Mouse (Mus musculus) G1E (cell line): ENCODE measurements around the gene Ndufb4. TPM values are rescaled to one million over a fixed set of nuclear protein-coding genes. Genes with fewer than 3 reads are reported as not detected.

Source experiments
- ATAC-seq: 2 replicates; pipeline ENCODE4 v1.8.0; 2016; ENCODE audit warnings: mild to moderate bottlenecking; ENCODE audit not compliant: insufficient number of reproducible peaks, poor library complexity, low FRiP score, severe bottlenecking; ENCODE audit errors: extremely low read depth
- DNase-seq: peaks from one replicate; pipeline ENCODE4 v3.0.0; 2012; ENCODE audit warnings: low spot score
- H3K27me3 ChIP-seq: 2 replicates; pipeline ENCODE4 v1.6.1; 2012; ENCODE audit warnings: mild to moderate bottlenecking, low read length, inconsistent platforms; ENCODE audit not compliant: insufficient read depth
- H3K36me3 ChIP-seq: replicated peaks from 2 replicates; pipeline ENCODE3; 2012; ENCODE audit warnings: mild to moderate bottlenecking, inconsistent platforms
- H3K4me1 ChIP-seq: 2 replicates; pipeline ENCODE4 v1.6.1; 2012; ENCODE audit warnings: low read depth, low read length, inconsistent platforms, mixed read lengths; ENCODE audit not compliant: insufficient read depth
- H3K4me3 ChIP-seq: 2 replicates; pipeline ENCODE4 v1.5.1; 2012; ENCODE audit warnings: low read depth, mild to moderate bottlenecking, inconsistent platforms, low read length, moderate library complexity, mixed read lengths
- H3K9me3 ChIP-seq: replicated peaks from 2 replicates; pipeline ENCODE4 v1.6.1; 2012; ENCODE audit warnings: inconsistent platforms
- CTCF ChIP-seq: IDR thresholded peaks from 2 replicates; pipeline ENCODE4 v1.5.1; 2012; ENCODE audit warnings: low read depth, low read length, inconsistent platforms, mixed read lengths
- GATA1 ChIP-seq: IDR thresholded peaks from 2 replicates; pipeline ENCODE4 v1.6.1; 2012; ENCODE audit warnings: borderline replicate concordance, low read length, inconsistent platforms, mixed read lengths
- GATA2 ChIP-seq: IDR thresholded peaks from 2 replicates; pipeline ENCODE4 v1.6.1; 2012; ENCODE audit warnings: low read depth, low read length, inconsistent platforms, borderline replicate concordance
- POLR2AphosphoS5 ChIP-seq: IDR thresholded peaks from 2 replicates; pipeline ENCODE4 v1.6.1; 2012; ENCODE audit warnings: low read depth, low read length, inconsistent platforms; ENCODE audit not compliant: insufficient replicate concordance
- TAL1 ChIP-seq: conservative IDR thresholded peaks from 2 replicates; pipeline ENCODE4 v1.6.1; 2012; ENCODE audit warnings: low read depth, low read length, inconsistent platforms, mixed read lengths
- polyA plus RNA-seq: library from polyadenylated mRNA; stranded (reverse); fragments of >175 nt; gene quantifications from 2 replicates; pipeline ENCODE4 v1.2.3, GENCODE M21; 2012
- total RNA-seq, 2 experiments: library from RNA; stranded (forward) in 1 of 2; stranded (reverse) in 1 of 2; fragments of 200-1000 nt in 1 of 2; fragments of >200 nt in 1 of 2; fragmentation: Nextera tagmentation in 1 of 2; gene quantifications; 2 replicates each; pipeline ENCODE4 v1.2.3; 2014 to 2017

Gene Ndufb4
- total and polyA plus RNA-seq, 3 experiments = 19.0 to 37.1 (median 34.9) TPM

DNA sequence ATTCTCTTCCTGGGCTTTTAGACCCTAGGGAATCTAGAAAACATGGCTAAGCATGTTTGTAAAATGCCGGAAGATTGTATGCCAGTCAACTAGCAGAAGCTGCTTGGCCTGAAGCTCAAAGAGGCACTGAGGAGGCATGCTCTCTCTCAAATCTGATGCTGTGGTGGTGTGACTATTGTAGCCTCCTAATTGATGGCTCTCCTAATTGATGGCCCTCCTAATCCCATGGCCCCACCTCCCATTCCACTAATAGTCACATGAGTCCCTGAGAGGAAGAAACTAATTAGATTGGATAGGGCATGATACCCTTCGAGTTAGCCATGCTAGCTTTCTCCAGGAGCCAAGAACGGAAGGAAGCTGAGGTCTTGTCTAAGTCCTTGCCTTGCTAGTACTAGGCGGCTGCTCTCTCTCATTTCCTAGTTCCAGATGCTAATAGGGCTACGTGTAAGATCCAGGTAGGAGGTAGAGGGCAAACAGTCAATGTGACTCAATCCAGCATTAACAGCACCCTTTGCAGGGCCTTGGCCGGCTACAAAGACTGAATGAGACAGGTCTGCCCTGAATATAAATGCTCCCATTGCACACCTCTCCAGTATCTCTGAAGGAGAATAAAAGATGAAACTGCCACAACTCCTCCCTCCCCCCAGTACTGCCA, 31.8 kb upstream of the Ndufb4 start:
- no peaks in the 10 kb centered on the region for H3K9me3 ChIP-seq
- TF ChIP-seq CTCF (no peak), POLR2AphosphoS5 (no peak), GATA1 (no peak), GATA2 (no peak), TAL1 (no peak)
- H3K27me3 ChIP-seq = peaks cover 9% of the 10 kb centered on the region
- no peak overlapping the region for H3K4me3 ChIP-seq
- no peaks in the 10 kb centered on the region for H3K36me3 ChIP-seq
- DNase-seq (no peak), ATAC-seq (no peak)
- peaks cover 85% of the 10 kb centered on the region for H3K4me1 ChIP-seq

DNA sequence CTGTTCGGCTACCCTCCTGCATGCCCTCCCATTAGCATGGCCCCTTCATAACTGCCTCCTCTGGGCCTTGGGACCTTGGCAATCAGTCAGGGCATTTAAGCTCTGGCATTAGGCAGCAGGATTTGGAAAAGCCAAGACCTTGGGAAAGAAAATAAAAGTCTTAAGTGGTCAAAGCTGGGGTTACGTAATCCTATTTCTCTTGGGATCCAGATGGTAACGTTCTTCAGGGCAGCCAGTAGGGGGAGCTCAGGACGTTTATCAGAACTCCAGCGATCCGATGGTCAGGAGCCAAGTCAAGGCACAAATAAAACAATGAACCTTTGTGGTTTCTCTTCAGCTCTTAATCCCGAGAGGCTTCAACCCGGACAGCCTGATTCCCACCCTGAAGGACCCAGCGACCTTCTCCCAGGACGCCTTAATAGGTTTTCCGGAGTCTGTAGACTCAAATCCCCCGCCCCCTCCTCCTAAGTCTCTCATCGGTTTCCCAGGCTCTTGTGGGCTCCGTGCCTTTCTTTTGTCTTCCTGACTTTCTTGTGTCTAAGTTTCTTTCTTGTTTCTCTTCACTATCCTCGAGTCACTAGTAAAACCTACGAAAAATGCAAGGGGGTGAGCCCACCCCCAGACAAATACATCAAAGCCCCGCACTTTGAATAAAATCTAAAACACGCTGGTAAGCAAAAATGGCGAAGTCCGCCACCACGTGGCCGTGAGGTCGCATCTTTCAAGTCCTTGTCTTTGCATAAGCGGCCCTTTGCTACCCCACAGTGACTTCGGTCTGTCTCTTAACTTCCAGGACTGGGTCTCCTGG, 30.6 kb upstream of the Ndufb4 start:
- Histone ChIP-seq H3K4me1 (peaks cover 78% of the 10 kb centered on the region), H3K4me3 (peak overlapping the region; percentile 27; the same call in 1 of the 2 replicates), H3K27me3 (peaks cover 9% of the 10 kb centered on the region), H3K36me3 (no peaks in the 10 kb centered on the region), H3K9me3 (no peaks in the 10 kb centered on the region)
- no peak for TF ChIP-seq GATA1
- TF ChIP-seq POLR2AphosphoS5 = no peak
- peak; percentile 51; the same call in 1 of the 2 replicates for TF ChIP-seq CTCF
- no peak for TF ChIP-seq TAL1
- DNase-seq (peak; percentile 45), ATAC-seq (no peak)

DNA sequence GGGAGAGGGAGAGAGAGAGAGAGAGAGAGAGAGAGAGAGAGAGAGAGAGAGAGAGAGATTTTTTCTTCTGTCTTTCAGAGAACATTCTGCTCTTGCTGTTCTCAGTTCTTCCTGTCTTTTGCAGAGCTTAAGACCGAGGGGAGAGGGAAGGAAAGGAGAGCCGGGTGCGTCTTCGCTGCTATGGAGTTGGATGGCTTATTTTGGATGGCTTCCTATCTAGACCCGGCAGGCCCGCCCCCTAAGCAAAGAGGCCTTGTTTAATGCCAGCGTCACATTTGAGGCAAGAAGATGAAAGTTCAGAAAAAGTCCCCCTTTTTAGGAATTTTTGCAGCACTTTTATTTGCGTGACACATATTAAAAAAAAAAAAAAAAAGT, 30.0 kb upstream of the Ndufb4 start:
- Histone ChIP-seq H3K4me1 (peaks cover 72% of the 10 kb centered on the region), H3K9me3 (no peaks in the 10 kb centered on the region), H3K27me3 (peaks cover 10% of the 10 kb centered on the region), H3K4me3 (no peak overlapping the region; the same call in 1 of the 2 replicates), H3K36me3 (no peaks in the 10 kb centered on the region)
- no peak for ATAC-seq
- TF ChIP-seq POLR2AphosphoS5 (no peak), TAL1 (no peak), CTCF (no peak), GATA1 (no peak), GATA2 (no peak)
- DNase-seq = no peak

DNA sequence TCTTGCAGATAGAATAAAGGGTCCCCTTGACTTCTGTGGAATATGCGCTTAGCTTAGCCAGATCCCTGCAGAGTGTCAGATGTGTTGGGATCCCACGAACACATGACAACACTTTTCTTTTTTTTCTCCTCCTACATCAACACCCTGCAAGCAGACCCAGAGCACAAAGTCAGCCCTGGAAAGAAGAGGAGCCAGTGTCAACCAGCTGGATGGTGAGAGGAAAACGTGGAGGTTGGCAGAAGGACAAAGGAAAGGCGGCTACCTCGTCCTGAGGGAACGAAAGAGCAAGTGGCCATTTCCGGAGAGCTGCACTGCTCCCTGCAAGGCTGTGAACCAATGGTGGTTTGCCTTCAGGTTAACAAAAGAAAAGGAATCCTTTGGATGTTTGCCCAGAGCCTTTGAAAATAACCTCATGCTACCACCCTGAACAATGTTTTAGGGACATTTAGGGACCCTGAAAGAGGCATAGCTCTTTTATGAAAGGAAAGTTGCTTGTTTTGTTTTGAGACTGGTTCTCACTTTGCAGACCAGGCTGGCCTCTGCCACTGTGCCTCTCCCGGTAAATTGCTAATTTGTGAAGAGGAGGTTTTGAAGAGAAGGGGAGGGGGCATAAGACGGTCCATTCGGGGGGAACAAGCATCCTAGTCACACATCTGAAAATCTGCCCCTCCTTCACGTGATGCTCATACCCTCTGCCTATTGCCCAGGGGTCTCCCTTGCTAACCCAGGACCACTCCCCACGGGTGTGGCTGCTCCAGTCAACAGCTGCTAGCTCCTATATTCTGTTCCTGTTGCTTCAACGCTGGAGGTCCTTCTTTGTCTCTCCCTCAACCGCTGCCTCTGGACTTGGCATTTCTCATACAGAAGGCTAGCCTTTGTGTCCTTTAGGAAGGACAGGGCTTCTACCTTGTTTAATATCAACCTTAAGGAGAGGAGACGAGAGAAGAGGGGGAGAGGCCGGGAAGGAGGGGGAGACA, 29.2 kb upstream of the Ndufb4 start:
- TF ChIP-seq GATA2 = no peak
- no peak for TF ChIP-seq TAL1
- TF ChIP-seq POLR2AphosphoS5 = no peak
- no peak for TF ChIP-seq GATA1
- no peak for TF ChIP-seq CTCF
- peaks cover 64% of the 10 kb centered on the region for H3K4me1 ChIP-seq
- no peaks in the 10 kb centered on the region for H3K9me3 ChIP-seq
- no peak for DNase-seq
- H3K36me3 ChIP-seq = no peaks in the 10 kb centered on the region
- H3K27me3 ChIP-seq = peaks cover 15% of the 10 kb centered on the region
- no peak overlapping the region for H3K4me3 ChIP-seq
- no peak for ATAC-seq

DNA sequence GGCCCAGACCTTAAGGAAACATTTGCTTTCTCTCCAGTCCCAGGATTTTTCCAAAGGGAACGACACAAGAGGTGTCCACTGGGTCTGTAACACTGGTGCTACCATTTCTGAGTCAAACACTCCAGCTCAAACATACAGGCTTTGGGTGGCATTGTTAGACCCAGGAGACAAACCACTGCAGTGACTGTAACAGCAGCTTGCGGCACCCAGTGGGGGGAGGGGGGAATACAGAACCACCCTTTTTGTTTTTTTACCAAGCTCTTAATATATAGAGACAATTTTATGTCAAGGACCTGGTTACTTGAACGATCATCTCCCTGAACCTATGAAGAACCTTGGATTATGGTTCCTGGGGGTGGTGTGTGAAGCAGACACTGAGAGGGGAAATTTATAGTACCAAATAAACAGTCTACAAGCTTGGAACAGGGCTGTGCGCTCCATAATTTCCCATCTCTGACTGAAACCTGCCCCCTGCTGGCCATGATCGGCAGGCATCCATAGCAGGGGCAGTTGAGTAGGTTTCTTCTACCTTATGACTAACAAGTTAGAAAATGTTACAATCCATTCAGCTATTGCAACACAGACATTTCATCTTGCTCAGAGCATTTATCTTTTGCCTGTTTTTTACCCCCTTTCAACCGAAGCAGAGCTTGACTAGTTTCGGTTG, 28.2 kb upstream of the Ndufb4 start:
- no peaks in the 10 kb centered on the region for H3K9me3 ChIP-seq
- peak; percentile 16 for DNase-seq
- H3K4me3 ChIP-seq = no peak overlapping the region
- H3K4me1 ChIP-seq = peaks cover 56% of the 10 kb centered on the region
- H3K27me3 ChIP-seq = peaks cover 20% of the 10 kb centered on the region
- no peak for ATAC-seq
- no peaks in the 10 kb centered on the region for H3K36me3 ChIP-seq
- TF ChIP-seq GATA2 = no peak
- no peak for TF ChIP-seq TAL1
- TF ChIP-seq CTCF = peak; percentile 78

DNA sequence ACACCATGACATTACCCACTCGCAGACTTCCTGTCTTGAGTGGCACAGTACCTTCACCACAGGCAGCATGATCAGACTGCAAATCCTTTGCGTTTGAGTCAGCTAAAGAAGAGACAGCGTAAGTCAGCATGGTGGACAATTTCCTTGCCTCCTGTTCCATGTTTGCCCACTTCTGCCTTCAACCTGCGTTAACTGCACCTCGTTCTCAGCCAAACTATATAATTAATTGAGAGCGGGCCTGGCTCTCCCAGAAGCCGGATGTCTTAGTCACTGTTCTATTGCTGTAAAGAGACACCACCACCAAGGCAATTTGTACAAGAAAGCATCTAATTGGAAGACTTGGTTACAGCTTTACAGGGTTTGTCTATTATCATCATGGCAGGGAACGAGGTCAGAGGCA, 26.6 kb upstream of the Ndufb4 start:
- no peak for DNase-seq
- Histone ChIP-seq H3K36me3 (no peaks in the 10 kb centered on the region), H3K4me1 (peaks cover 45% of the 10 kb centered on the region), H3K27me3 (peaks cover 29% of the 10 kb centered on the region), H3K9me3 (no peaks in the 10 kb centered on the region), H3K4me3 (no peak overlapping the region)
- no peak for ATAC-seq
- TF ChIP-seq TAL1 = no peak
- TF ChIP-seq CTCF = no peak
- TF ChIP-seq POLR2AphosphoS5 = no peak
- TF ChIP-seq GATA2 = no peak
- no peak for TF ChIP-seq GATA1
